Mouse (Mus musculus) B cell, adult 2 months (primary cell): ENCODE measurements at regions not wholly inside any gene's neighbourhood (a gene's known extent, or its start where the extent isn't known, plus 50 kb on each side); places are given as distances from the start of the nearest gene placed in this dataset.
A peak's percentile ranks its signal among the peaks of the same experiment; 100 is the strongest.

Experiments used
- DNase-seq, 2 experiments: peaks; one replicate each; pipeline ENCODE4 v3.0.0; 2022

DNA sequence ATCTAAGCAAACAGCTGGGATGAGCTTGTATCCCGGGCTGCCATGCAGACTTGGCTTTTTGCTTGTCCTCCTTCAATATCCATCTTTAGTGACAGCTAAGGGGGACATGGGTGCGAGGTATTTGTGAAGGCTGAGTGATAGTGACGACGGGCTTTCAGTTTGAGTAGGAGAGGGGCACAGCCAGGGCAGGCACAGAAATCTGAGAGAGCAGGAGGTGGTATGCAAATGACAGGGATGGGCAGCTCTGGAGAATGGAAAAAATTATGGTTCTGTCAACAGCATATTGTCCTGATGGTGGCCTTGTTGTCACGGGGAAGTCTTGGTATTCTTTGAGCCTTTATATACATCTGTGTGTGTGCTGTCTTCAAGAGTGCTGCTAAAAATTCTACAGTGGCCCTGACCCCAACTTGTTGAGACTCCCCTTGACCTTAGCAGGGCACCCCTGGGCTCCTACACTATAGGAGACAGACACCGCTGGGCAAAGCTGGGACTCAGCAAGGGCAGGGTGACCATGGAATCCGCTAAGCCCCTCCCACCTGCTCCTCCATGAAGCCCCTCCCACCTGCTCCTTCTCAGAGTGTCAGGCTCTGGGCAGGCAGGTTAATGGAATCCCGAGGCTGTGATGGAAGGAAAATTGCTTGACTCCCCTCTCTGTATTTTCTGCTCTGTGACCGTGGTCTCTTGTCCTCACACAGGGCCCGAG lies 156.1 kb downstream of the Matn1 start:
- no peak for DNase-seq

DNA sequence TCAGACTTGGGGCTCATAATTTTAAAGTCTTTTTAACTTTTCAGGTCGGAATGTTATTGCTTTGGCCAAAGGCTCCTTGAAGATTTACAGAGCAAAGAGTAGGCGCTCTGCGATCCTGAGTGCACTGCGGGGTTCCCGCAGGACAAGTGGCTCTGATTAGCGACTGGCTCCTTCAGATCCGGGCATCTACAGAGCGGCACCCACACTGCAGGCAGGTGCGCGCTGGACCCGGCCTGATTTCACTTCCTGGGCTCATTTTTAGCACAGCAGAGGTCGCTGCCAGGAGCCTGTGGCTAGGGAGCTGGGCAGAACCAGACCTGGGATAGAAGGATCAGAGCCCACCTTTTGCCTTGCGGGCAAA lies 156.6 kb downstream of the Matn1 start:
- no peak for DNase-seq

DNA sequence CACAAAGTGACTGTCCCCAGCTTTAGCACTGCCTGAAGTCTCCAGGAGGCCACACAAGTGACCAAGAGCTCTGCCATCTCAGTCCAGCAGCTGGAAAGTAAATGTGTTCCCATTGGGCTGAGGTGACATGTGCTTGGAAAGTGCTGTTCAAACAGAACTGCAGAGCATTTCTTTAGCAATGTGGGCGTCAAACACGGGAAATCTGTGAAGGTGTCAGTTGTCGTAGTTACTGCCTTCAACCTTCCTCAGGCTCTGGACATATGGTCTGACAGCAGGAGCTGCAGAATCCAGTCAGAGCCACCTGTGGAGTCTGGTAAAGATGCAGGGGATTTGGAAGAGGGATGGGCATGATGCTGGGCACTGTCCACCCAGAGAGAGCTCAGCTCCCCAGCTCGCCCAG lies 158.0 kb downstream of the Matn1 start:
- DNase-seq: no peak

DNA sequence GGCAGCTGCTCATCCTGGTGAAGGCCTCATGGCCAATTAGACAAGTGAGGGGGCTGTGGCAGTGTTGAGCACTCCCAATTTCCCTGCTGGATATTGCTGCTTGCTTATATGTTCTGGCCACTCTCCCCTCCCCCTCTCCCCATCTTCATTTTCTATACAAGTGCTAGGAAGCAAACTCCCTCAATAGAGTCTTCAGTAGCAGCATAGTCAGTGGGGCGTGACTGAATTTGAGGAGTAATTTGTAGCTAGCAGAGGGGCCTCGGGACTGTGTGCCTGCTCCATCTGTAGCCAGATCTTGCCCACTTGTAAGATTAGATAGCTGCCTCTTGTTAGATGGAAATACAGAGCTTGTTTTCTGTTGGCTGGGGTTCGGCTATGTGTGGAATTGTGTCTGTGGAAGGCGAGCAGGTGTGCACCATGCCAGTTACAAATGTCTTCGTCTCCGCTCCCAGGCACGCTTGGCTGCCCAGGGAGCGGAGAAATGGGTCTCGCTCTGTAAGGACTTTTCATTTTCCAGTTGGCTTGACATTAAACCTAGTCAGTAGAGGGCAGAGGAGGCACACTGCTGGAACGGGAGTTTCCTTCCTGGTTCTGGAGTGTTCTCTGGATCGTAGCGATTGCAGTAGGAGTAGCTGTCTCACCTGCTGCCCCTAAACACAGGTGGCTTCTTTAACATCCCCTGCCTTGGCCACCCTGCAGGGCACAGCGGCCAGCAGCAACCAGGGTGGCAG lies 163.1 kb downstream of the Matn1 start:
- no peak for DNase-seq

DNA sequence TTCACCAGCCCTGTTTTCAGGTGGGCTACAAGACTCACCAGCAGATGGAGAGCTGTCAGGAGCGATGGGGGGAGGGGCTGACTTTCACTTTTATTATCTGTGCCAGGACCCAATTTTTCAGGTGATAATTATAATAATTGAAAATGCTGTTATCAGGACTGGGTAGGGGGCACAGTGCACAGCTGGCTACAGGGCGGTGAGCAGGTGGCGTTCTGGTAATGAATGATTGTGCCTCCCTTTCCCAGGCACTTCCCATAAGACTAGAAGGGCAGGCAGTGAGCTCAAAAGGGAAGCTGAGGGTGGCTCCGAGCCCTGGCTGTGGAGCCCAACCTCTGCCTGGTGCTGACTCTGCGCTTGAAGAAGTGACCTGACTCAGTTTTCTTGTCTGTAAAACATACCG lies 168.4 kb downstream of the Matn1 start:
- no peak for DNase-seq

DNA sequence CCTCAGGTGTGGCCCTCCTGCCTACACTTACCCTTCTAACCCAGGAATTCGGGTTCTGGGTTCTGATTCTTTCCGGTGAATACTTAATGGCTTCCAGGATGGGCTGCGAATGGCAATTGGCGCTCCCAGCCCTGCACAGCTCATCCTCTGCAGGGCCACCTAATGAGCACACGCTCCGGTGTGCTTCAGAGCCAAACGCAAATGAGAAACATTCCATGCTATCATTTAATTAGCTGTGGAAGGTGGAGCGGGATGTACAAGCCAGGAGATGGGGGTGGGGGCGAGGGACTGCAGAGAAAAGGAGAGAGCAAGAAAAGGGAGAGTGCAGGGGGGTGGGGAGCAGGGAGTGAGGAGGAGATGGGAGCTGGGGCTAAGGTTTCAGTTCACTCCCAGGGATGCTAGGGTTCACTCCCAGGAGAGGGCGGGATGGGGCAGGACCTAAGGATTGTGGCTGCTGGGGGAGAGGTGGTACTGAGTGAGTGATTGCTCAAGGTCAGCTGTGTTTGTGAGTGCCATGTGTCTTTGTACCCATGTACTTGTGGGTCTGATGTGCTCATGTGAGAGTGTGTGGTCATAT lies 169.6 kb downstream of the Matn1 start:
- DNase-seq: no peak

DNA sequence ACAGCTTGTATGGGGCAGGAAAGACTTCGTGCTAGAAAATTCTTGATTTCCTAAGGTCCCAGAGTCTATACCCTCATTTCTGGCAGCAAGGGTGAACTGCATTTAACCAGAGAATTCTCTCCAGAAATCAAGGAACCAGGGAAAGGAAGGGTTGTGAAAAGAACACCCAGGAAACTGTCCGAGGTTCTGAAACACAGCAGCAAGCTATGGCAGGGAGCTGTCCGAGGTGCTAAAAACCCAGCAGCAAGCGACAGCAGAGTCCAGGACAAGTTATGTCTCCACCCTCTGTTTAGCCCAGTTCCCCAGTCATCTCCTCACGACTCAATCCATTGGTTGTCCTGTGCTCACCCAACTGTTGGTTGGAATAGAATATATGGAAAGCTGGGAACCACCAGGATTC lies 171.1 kb downstream of the Matn1 start:
- peak; percentile 14 to 16 for DNase-seq

DNA sequence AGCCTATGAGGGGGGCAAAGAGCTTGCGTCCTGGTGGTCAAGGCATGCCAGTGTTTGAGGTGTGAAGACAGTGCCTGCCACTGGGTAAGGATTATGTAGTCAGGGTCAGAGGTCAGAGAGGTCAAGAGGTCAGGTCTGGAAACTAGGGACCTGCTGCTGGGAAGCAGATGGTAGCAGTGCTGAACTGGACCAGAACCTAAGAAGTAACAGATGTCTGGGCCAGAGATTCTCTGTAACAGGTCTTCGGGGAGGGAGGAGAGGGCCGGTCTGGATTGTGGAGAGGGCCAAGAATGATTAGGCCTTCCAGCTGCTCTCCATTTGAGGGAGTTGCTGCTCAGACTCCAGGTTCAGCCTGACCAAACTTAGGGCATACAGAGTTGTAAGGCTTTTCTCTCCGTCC lies 174.4 kb downstream of the Matn1 start:
- no peak for DNase-seq

DNA sequence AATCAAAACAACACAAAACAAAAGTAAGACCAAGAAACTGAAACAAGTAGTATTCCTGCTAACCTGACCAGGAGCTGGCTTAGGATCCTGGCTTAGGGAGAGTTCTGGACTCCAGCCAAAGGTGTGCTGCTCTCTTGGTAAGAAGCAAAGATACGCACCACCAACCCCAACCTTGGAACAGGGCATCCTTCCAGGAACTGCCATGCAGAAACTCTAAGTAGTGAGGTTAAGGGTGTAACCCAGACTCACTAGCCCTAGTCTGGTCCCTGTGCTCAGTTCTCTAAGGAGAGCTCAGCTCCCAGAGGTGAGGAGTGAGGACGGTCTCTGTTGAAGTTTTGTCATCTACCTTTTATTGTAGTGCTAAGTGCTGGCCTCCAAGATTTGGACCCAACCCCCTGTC lies 175.4 kb downstream of the Matn1 start:
- no peak for DNase-seq

DNA sequence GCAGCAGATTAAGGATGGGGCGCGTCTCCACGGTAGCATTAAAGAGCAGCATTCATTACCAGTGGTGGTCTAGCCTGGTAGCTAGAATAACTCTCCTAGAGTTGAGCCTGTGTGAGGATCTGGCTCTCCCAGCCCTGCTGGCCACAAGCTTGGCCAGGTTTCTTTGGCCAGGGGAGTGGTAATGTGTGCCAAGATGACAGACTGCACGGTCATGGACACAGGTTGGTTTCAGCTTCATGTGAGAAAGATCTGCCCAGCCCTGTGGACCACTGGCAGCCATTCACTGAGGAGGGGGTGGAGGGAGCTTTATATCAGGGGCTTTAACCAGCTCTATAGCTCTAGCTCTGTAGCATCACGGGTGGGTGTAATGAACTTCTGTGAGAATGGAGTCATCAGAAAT lies 176.5 kb downstream of the Matn1 start:
- DNase-seq: no peak

DNA sequence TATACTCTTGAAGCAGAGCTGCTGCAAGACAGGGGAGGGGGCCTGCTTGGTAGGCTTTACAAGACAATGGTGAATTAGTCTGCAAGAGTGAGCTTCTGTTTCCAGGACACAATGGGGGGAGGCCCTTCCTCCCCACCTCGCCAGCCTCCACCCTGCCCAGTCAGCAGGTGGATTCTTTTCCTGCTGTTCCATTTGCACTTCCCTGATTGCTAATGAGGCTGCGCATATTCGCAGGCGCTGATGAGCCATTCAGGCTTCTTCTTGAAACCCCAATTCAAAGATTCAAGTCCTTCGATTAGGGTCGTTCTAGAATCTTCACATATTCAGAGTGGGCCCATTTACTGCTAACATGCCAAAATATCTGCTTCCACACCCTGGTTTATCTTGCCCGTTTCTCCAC lies 181.8 kb downstream of the Matn1 start:
- DNase-seq: no peak

DNA sequence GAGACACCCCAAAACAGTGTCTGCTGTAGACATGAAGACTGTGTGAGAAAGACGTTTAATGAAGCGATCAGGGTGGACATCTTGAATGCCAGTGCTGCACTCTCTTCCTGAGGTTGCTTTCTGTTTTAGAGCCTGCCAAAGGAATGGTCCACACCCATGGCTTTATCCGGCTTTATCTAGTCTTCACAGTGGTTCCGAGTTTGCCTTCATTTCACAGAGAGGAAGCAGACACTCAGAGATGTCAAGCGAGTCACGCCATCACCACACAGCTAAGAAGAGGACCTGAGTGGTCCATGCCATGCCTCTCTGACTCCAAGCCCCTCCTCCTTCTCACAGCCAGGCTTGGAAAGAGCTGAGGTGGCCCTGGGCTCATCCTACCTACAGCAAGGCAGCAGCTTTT lies 182.7 kb downstream of the Matn1 start:
- DNase-seq: no peak

DNA sequence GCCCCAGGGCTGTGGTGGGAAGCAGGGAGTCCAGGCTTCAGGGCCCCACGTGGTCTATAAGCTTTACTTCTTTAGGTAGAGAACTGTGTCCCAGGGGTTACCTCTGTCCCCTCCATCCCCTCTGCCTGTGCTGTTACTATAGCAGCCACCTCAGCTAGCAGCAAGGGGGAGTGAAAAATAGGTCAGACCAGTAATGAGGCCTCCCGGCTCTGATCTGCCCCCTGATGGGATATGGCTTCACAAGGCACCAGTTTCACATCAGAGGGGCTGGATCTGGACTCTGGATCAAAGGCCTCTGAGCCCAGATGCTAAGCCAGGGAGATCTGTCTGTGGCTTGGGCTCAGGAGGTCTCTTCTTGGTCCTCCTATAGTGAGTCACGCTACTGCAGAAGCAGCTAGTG lies 184.5 kb downstream of the Matn1 start:
- DNase-seq: no peak

DNA sequence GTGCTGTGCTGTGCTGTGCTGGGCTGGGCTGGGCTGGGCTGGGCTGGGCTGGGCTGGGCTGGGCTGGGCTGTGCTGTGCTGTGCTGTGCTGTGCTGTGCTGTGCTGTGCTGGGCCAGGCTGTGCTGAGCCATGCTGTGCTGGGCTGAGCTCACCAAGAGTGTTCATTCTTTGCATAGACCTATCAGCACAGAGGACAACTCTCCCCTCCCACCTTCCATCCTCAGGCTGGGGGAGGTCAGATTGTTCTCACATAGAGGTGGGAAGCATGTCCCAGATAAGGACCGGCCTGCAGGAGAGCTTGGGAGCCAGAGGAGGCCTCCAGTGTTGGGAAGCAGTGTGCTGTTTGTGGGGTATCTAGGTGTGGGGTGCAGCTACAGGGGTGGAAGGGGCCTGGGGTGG lies 188.0 kb downstream of the Matn1 start:
- no peak for DNase-seq

DNA sequence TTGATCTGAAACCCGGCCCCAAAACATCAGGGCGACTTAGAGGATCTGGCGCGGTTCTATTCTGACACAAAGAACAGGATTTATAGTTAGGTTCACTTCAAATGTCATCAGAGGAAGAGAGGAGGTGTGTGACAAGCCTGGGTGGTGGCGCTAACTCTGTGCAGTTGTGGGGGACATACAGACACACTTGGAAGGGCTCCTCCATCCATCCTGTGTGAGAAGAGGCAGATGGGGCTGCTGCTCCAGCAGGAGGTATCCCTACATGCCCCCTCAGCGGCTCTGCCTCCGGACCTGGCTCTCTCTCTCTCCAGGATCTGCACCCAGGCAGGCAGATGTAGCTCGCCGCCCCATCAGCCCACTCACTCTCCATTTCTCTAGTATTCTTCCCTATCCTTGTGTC lies 188.6 kb downstream of the Matn1 start:
- no peak for DNase-seq

DNA sequence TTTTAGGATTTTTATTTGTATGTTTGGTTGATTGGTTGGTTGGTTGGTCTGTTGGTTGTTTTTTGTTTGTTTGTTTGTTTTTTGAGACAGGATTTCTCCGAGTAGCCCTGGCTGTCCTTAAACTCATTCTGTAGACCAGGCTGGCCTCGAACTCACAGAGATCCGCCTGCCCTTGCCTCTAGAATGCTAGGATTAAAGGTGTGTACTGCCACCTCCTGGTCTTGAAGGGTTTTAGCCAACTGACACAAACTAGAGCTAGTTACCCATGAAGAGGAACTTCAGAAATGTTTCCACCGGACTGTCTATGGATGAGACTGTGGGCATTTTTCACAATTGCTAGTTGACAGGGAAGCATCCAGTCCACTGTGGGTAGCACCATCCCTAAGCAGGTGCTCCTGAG lies 191.7 kb downstream of the Matn1 start:
- DNase-seq: no peak

DNA sequence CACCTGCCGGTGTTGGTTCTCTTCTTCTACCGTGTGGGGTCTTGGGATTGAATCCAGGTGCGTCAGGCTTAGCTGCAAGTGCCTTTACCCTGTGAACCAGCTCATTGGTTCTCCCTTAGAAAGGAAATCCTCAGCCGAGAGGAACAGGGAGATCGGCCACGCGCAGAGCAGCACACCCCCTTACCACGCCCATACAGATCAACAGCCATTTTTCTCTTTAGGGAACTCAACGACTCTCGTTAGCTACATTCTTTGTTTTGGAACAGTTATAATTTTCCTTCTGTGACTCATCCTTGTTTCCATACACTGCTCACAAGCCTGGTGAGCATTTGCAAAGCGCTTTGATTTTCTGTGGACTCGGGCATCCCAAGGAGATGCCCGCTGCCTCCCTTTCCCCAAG lies 194.7 kb downstream of the Matn1 start:
- no peak for DNase-seq

DNA sequence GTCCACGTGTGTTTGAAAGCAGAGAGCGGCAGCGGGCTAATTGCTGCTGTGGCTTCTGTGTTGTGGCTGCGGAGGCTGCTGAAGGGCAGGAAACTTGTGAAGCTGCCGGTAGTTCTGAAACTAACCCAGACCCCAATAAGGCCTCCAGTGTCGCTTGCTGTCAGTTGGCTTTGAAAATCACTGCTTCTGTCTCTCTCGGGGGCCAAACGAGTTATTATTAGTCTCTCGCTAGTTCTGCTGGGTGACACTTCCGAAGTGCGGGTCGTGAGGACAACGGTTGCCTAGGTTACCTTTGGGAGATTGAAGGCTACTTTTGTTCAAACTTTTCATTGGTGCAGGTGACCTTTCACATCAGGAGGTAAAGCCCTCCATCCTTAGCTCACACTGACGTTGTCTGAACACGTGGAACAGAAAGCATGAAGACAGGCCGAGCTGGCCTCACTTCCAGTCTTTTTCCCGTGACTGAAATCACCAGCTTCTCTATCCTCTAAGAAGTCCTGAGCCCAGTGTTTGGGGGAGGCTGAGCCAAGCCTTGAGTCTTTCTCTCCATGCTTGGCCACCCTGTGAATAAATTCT lies 197.8 kb downstream of the Matn1 start:
- no peak for DNase-seq

DNA sequence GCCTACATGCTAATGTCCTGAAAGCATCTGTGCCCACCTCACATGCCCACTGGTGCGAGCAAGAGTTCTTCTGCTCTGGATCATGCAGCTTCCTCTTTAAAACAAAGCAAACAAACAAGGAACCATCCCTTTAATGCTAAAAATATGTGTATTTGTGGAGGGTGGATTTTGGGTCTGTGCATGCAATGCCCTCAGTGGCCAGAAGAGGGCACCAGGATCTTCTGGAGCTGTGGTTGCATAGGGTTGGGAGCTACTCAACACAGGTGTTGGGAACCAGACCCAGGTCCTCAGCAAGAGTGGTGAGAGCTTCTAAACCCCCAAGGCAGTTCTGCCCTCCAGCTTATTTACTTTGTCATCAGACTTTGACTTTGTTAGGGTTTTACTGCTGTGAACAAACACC lies 201.3 kb downstream of the Matn1 start:
- DNase-seq: peak; percentile 23 to 32

DNA sequence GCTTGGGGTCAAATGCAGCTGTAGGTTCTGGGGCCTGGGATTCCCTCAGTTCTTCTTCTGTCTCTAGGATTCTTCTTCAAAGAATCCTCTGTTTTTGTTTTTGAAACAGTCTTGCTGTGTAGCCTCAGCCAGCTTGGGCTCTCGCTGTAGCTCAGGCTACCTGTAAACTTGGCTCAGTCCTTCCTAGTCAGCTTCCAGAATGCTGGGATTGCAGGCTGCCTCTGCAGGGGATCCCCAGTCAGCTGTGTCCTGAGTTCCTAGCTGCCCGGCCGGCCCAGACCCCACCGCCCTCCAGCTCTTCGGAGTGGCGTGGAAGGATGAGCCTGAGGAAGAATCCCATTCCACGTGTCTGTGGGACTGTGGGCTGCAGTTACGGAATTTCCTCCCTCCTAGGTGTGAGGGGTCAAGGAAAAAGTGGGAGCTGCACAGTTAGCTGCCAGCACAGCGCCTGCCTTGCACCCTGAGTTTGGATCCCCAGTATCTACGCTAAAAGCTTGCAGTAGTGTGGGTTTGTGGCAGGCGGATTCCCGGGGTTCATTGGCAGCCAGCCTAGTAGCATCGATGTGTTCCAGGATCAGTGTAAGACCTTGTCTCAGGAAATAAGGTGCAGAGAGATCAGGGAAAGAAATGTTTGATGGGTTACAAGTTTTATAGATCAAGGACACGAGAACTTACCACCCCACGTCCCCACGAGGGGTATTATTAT lies 204.0 kb downstream of the Matn1 start:
- no peak for DNase-seq

DNA sequence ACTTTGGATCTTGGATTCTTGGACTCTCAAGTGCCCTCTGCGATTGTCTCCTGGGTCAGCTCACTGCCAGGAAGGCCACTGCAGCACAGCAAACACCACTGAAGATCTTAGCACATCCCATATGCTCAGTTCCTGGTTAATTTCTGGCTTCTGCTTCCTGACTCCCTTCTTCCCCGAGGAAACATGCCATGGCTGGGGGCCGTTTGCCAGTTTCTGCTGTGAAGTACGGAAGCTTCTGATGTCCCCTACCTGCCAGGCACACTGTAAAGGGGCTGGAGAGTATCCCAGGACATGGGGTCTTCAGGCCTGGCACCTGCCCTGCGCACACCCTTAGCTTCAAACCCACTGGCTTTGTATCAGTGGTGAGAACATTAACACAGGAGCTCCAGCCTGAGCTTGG lies 205.3 kb downstream of the Matn1 start:
- no peak for DNase-seq

DNA sequence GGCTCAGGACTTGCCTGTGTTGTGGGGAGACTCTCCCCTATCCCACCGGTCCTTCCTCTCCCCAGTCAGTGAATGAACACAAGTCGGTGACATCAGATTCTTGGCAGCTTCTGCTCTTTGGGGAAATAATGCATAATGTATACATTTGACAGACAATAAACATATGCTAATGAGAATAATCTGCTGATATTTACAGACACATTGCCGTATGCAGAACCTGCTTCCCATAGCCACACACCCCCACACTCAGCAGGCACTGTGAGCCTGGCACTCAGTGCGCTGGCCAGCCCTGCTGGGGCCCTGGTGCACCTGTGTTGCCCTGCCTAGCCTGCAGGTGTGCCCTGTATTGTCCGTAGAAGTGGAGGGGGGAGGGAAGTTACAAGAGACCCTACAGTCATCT lies 215.5 kb downstream of the Matn1 start:
- no peak for DNase-seq

DNA sequence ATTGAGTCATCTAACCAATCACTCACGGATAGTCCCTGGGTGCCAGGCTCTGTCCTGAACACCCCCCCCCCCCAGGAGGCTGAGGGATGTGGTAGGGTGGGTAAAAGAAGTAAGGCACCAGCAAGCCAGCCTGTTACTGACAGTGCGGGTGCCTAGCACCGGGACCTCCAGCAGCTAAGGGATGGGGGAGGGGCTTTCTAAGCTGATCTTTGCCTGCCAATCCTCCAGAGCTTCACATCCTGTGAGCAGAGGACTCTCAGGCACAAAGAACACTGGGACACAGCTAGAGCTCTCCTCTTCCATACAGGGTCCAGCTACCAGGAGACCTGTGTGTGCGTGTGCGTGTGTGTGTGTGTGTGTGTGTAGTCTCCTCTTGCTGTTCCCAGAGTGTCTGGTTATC lies 215.9 kb downstream of the Matn1 start:
- no peak for DNase-seq

DNA sequence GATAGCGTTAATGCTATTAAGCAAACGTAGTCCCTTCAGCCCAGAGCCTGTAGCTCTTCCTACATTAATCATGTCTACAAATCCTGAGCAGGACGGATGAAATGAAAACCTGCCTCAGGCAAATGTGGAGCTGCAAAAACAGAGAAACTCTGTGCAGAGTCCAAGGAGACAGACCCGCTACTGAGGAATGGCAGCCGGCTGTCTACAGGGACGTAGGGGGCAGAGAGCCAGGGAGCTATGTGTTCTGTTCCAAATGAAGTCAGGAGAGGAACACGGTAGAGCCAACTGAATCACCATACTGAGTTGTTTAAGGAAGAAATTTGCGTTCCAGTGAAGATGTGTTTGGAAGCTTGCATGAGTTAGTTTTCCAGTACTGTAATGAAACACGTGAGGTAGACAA lies 217.3 kb downstream of the Matn1 start:
- DNase-seq: no peak
